Mouse (Mus musculus) ES-Bruce4 (cell line): ENCODE measurements around the gene Mrpl52.

Experiments used
- CTCF ChIP-seq: IDR thresholded peaks from one replicate; pipeline ENCODE4 v1.8.1; 2011; ENCODE audit warnings: low read depth, low read length
- POLR2A ChIP-seq: IDR thresholded peaks from one replicate; pipeline ENCODE4 v1.8.1; 2011; ENCODE audit warnings: low read length; ENCODE audit not compliant: insufficient read depth

DNA sequence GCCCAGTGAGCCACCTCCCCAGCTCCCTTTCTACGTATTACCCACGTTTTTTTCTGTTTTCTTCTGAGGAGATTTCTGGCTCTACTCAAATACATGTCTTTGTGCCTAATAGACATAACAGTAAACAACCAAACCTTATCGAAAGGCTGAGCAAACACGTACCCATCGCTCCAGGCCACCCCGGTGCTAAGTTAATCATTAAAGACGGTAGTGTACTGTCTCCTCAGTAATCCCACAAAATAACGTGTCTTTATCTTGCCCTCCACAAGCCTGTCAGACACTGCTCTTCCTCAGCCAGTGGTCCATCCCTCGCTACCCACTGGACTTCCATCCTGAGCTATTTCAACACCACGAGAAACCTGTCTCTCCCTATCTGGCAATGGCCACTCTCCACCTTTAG is 44.9 kb upstream of the Mrpl52 start:
- TF ChIP-seq CTCF (no peak), POLR2A (no peak)
